Mouse (Mus musculus) lung, postnatal 0 days (tissue): Measurements from ENCODE around the gene Gm8369. TPM values are rescaled to one million over a fixed set of nuclear protein-coding genes. Genes with fewer than 3 reads are reported as not detected.

Experiments
- ATAC-seq: fragments of 200-750 bp; cut with Nextera tagmentation; 2 replicates; pipeline ENCODE4 v1.8.0; 2017; ENCODE audit warnings: moderate library complexity
- DNase-seq: peaks from one replicate; pipeline ENCODE4 v3.0.0-alpha.2; 2016; ENCODE audit warnings: low spot score
- H3K27ac ChIP-seq: fragments of 300-500 bp; sonication (generic); 2 replicates; pipeline ENCODE4 v1.5.1; 2014; ENCODE audit warnings: antibody characterized with exemption, mild to moderate bottlenecking, low read length, mixed read lengths
- H3K27me3 ChIP-seq: fragments of 300-500 bp; sonication (generic); replicated peaks from 2 replicates; pipeline ENCODE4 v1.6.1; 2014; ENCODE audit warnings: low read length, mixed read lengths; ENCODE audit not compliant: insufficient read depth
- H3K36me3 ChIP-seq: fragments of 300-500 bp; sonication (generic); 2 replicates; pipeline ENCODE4 v1.6.1; 2014; ENCODE audit warnings: low read length, mixed read lengths; ENCODE audit not compliant: insufficient read depth
- H3K4me1 ChIP-seq: fragments of 300-500 bp; sonication (generic); 2 replicates; pipeline ENCODE4 v1.6.1; 2014; ENCODE audit warnings: antibody characterized with exemption, low read depth, low read length, mixed read lengths; ENCODE audit not compliant: insufficient read depth
- H3K4me2 ChIP-seq: fragments of 300-500 bp; sonication (generic); replicated peaks from 2 replicates; pipeline ENCODE4 v1.6.1; 2014; ENCODE audit warnings: low read depth, mild to moderate bottlenecking, low read length, moderate library complexity, mixed read lengths
- H3K4me3 ChIP-seq: fragments of 300-500 bp; sonication (generic); 2 replicates; pipeline ENCODE4 v1.5.1; 2014; ENCODE audit warnings: low read depth, low read length
- H3K9ac ChIP-seq: fragments of 300-500 bp; sonication (generic); replicated peaks from 2 replicates; pipeline ENCODE4 v1.6.1; 2014; ENCODE audit warnings: low read depth, mild to moderate bottlenecking
- H3K9me3 ChIP-seq: fragments of 300-500 bp; sonication (generic); 2 replicates; pipeline ENCODE4 v1.6.1; 2016; ENCODE audit warnings: low read length, mixed read lengths
- CTCF ChIP-seq: IDR thresholded peaks from 2 replicates; pipeline ENCODE4 v1.5.1; 2016; ENCODE audit warnings: antibody characterized with exemption, mild to moderate bottlenecking
- EP300 ChIP-seq: IDR thresholded peaks from 2 replicates; pipeline ENCODE4 v1.6.1; 2016; ENCODE audit warnings: antibody characterized with exemption, mild to moderate bottlenecking, control low read depth
- WGBS: fragments of 180-500 bp; shearing (Covaris S2); extraction: QIAGEN DNeasy Blood & Tissue Kit; methylation state at CpG from one replicate; pipeline ENCODE4 v1.1.7; 2014; 5-methylcytosine and 5-hydroxymethylcytosine counted together
- polyA plus RNA-seq: library from polyadenylated mRNA; unstranded; fragments of >200 nt; fragmentation: Nextera tagmentation; extraction: Ambion mirVana; gene quantifications from 2 replicates; pipeline ENCODE4 v1.2.1, GENCODE M21; 2015

The Gm8369 gene
- polyA plus RNA-seq, 1 experiment from 2014 or later, result 0.14 TPM

- H3K9me3 ChIP-seq, result no peaks in the 10 kb centered on the region
- H3K27me3 ChIP-seq, result no peaks in the 10 kb centered on the region
- H3K4me3 ChIP-seq, result no peak overlapping the region
- TF ChIP-seq EP300 (no peak), CTCF (no peak)
- H3K36me3 ChIP-seq, result no peaks in the 10 kb centered on the region
- no peaks in the 10 kb centered on the region for H3K4me1 ChIP-seq
- DNase-seq (no peak), ATAC-seq (no peak)
- H3K4me2 ChIP-seq, result no peak overlapping the region
- no peak overlapping the region for H3K27ac ChIP-seq
- H3K9ac ChIP-seq, result no peak overlapping the region
- 82% methylated on average over 2 of the region's 2 CpGs for WGBS
Observed at GRCm38 (mm10) chr19:11479714-11480113, 6.0 kb upstream of the Gm8369 start.

GRCm38 (mm10) chr19:11482684-11483083 lies 3.1 kb upstream of the Gm8369 start:
- H3K36me3 ChIP-seq, result no peaks in the 10 kb centered on the region
- H3K27ac ChIP-seq, result no peak overlapping the region
- H3K9ac ChIP-seq, result no peak overlapping the region
- H3K4me3 ChIP-seq, result no peak overlapping the region
- TF ChIP-seq CTCF, result no peak
- TF ChIP-seq EP300, result no peak
- no peak for ATAC-seq
- H3K4me2 ChIP-seq, result no peak overlapping the region
- WGBS, result 77% methylated on average over 2 of the region's 2 CpGs
- no peaks in the 10 kb centered on the region for H3K4me1 ChIP-seq
- no peaks in the 10 kb centered on the region for H3K27me3 ChIP-seq
- no peak for DNase-seq
- H3K9me3 ChIP-seq, result no peaks in the 10 kb centered on the region

GRCm38 (mm10) chr19:11483941-11484340 lies 1.8 kb upstream of the Gm8369 start:
- H3K9ac ChIP-seq, result no peak overlapping the region
- no peak overlapping the region for H3K4me2 ChIP-seq
- no peak for TF ChIP-seq EP300
- no peak for TF ChIP-seq CTCF
- DNase-seq (no peak), ATAC-seq (no peak)
- H3K4me1 ChIP-seq, result no peaks in the 10 kb centered on the region
- H3K4me3 ChIP-seq, result no peak overlapping the region
- no peaks in the 10 kb centered on the region for H3K36me3 ChIP-seq
- no peaks in the 10 kb centered on the region for H3K9me3 ChIP-seq
- no peak overlapping the region for H3K27ac ChIP-seq
- H3K27me3 ChIP-seq, result no peaks in the 10 kb centered on the region
- WGBS, result 53% methylated on average over 4 of the region's 4 CpGs

GRCm38 (mm10) chr19:11484388-11484787 lies 1.4 kb upstream of the Gm8369 start:
- 60% methylated on average over 3 of the region's 3 CpGs for WGBS
- H3K4me3 ChIP-seq, result no peak overlapping the region
- H3K27ac ChIP-seq, result no peak overlapping the region
- H3K9ac ChIP-seq, result no peak overlapping the region
- DNase-seq, result no peak
- H3K27me3 ChIP-seq, result no peaks in the 10 kb centered on the region
- H3K9me3 ChIP-seq, result no peaks in the 10 kb centered on the region
- no peaks in the 10 kb centered on the region for H3K4me1 ChIP-seq
- H3K36me3 ChIP-seq, result no peaks in the 10 kb centered on the region
- ATAC-seq, result no peak
- TF ChIP-seq CTCF (no peak), EP300 (no peak)
- H3K4me2 ChIP-seq, result no peak overlapping the region

- Histone ChIP-seq H3K9ac (no peak overlapping the region), H3K36me3 (no peaks in the 10 kb centered on the region), H3K27me3 (no peaks in the 10 kb centered on the region), H3K4me3 (no peak overlapping the region), H3K27ac (no peak overlapping the region), H3K4me1 (no peaks in the 10 kb centered on the region), H3K4me2 (no peak overlapping the region), H3K9me3 (no peaks in the 10 kb centered on the region)
- no peak for ATAC-seq
- DNase-seq, result no peak
- TF ChIP-seq CTCF, result no peak
- TF ChIP-seq EP300, result no peak
- WGBS, result 71% methylated on average over 3 of the region's 3 CpGs
Observed at GRCm38 (mm10) chr19:11485266-11485665, 472 bp upstream of the Gm8369 start.

GRCm38 (mm10) chr19:11486599-11486998 lies 861 bp downstream of the Gm8369 start:
- ATAC-seq, result no peak
- WGBS, result 73% methylated on average over 1 of the region's 1 CpGs
- TF ChIP-seq EP300, result no peak
- no peak for TF ChIP-seq CTCF

More at GRCm38 (mm10) chr19:11486599-11486998, 861 bp downstream of the Gm8369 start:
- Histone ChIP-seq H3K4me2 (no peak overlapping the region), H3K9ac (no peak overlapping the region), H3K27me3 (no peaks in the 10 kb centered on the region), H3K36me3 (no peaks in the 10 kb centered on the region), H3K4me1 (no peaks in the 10 kb centered on the region), H3K4me3 (no peak overlapping the region), H3K9me3 (no peaks in the 10 kb centered on the region), H3K27ac (no peak overlapping the region)
- no peak for DNase-seq
